Mouse (Mus musculus): ENCODE data around the gene Ptprj.

GRCm38 (mm10) chr2:90532095-90532494 is 48.4 kb downstream of the Ptprj start:
- no peak for TF ChIP-seq CTCF (IDR thresholded peaks at IDR 0.05; ENCODE audit: control insufficient read depth, insufficient read depth, insufficient replicate concordance, low read depth, low read length)
- TF ChIP-seq POLR2A (IDR thresholded peaks at IDR 0.05; ENCODE audit: control insufficient read depth, low read depth, low read length) = no peak
